Mouse (Mus musculus) neural tube, embryonic 11.5 days (tissue): Measurements from ENCODE around the gene Lnp1. TPM values are rescaled to one million over a fixed set of nuclear protein-coding genes. Genes with fewer than 3 reads are reported as not detected.
A peak's percentile ranks its signal among the peaks of the same experiment; 100 is the strongest.
"Not testable (repeated sequence)": the region's sequence is repeated elsewhere in the genome, so short reads cannot be mapped to it uniquely, and the experiment has no call there.

Experiments used
- ATAC-seq: fragments of 200-750 bp; cut with Nextera tagmentation; 2 replicates; pipeline ENCODE4 v1.8.0; 2017; ENCODE audit warnings: moderate number of reproducible peaks, mild to moderate bottlenecking, moderate TSS enrichment, moderate library complexity; ENCODE audit not compliant: insufficient read depth, low FRiP score, low TSS enrichment
- DNase-seq: peaks from one replicate; pipeline ENCODE4 v3.0.0-alpha.2; 2015; ENCODE audit warnings: low spot score
- H3K27ac ChIP-seq: fragments of 300-500 bp; sonication (generic); 2 replicates; pipeline ENCODE4 v1.5.1; 2014; ENCODE audit warnings: low read depth, mild to moderate bottlenecking, low read length
- H3K27me3 ChIP-seq: fragments of 300-500 bp; sonication (generic); 2 replicates; pipeline ENCODE4 v1.6.1; 2014; ENCODE audit warnings: mild to moderate bottlenecking, low read length, mixed read lengths; ENCODE audit not compliant: control insufficient read depth, insufficient read depth
- H3K36me3 ChIP-seq: fragments of 300-500 bp; sonication (generic); 2 replicates; pipeline ENCODE4 v1.6.1; 2014; ENCODE audit warnings: mild to moderate bottlenecking, low read length, moderate library complexity, mixed read lengths; ENCODE audit not compliant: control insufficient read depth, insufficient read depth
- H3K4me1 ChIP-seq: fragments of 300-500 bp; sonication (generic); 2 replicates; pipeline ENCODE4 v1.6.1; 2014; ENCODE audit warnings: low read length, mixed read lengths; ENCODE audit not compliant: control insufficient read depth, insufficient read depth
- H3K4me2 ChIP-seq: fragments of 300-500 bp; sonication (generic); 2 replicates; pipeline ENCODE4 v1.6.1; 2014; ENCODE audit warnings: low read depth, mild to moderate bottlenecking, moderate library complexity
- H3K4me3 ChIP-seq: fragments of 300-500 bp; sonication (generic); 2 replicates; pipeline ENCODE4 v1.5.1; 2014; ENCODE audit warnings: low read depth, low read length
- H3K9ac ChIP-seq: fragments of 300-500 bp; sonication (generic); 2 replicates; pipeline ENCODE4 v1.6.1; 2014; ENCODE audit warnings: mild to moderate bottlenecking, low read length
- H3K9me3 ChIP-seq: fragments of 300-500 bp; sonication (generic); 2 replicates; pipeline ENCODE4 v1.6.1; 2016; ENCODE audit warnings: low read length; ENCODE audit not compliant: control insufficient read depth
- WGBS: fragments of 180-500 bp; shearing (Covaris S2); extraction: QIAGEN DNeasy Blood & Tissue Kit; methylation state at CpG from one replicate; pipeline ENCODE4 v1.1.7; 2014; 5-methylcytosine and 5-hydroxymethylcytosine counted together
- polyA plus RNA-seq: library from polyadenylated mRNA; unstranded; fragments of >200 nt; fragmentation: Nextera tagmentation; extraction: Ambion mirVana; gene quantifications from 2 replicates; pipeline ENCODE4 v1.2.1, GENCODE M21; 2014

Gene Lnp1
- not detected in 2 replicates for polyA plus RNA-seq

DNA sequence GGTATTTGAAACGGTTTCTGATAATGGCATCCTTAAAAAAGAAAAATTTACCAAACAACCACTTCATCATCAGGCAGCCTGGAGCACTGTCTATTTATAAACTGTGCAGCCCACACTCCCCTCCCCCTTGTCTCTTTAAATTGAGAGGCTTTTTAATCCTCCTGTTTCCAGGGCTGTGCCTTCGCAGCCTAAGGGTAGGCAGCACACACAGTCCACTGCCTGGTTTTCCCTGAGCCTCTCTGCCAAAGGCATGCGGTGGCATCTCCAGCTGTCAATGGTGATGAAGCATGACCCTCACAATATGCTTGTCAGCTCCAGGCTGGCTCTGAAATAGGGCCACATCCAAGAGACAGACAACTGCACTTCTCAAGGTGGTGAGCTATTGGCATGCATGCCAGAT lies at the start of gene Lnp1:
Gene Lnp1, minus strand, starts transcription at position 39 of the 400 bp plus-strand sequence.
- H3K4me3 ChIP-seq = no peak within 1 kb of the TSS
- no peak within 1 kb of the TSS for H3K9ac ChIP-seq
- DNase-seq (no peak), ATAC-seq (0 out of 2 replicates have a peak, but pooled peaks have one; percentile 31)
- H3K4me1 ChIP-seq = no peaks in the 10 kb centered on the region
- H3K36me3 ChIP-seq = no peaks in the 10 kb centered on the region
- WGBS = 73% methylated on average over 3 of the region's 3 CpGs
- H3K27me3 ChIP-seq = no peaks in the 10 kb centered on the region
- H3K4me2 ChIP-seq = no peak within 1 kb of the TSS
- H3K27ac ChIP-seq = no peak within 1 kb of the TSS
- H3K9me3 ChIP-seq = no peaks in the 10 kb centered on the region

DNA sequence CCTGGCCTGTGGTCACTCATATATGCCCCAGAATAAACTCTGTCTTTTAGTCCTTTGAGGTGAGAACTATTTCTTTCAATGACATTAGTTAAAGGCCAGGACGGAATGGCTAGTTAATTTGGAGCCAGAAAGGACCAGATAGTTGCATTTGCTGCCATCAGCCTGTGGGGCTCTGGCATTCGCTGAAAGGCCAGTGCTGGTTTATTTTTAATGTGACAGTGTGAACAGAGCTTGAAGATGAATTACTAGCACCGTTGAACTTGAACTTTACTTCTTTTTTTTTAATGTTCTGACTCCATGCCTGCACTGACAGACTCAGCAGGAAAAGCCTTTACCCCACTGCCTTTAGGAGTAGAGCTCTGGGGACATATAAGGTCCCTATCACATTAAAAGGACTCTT lies 46.8 kb upstream of the Lnp1 start:
- Histone ChIP-seq H3K9me3 (no peaks in the 10 kb centered on the region), H3K4me1 (no peaks in the 10 kb centered on the region), H3K4me3 (no peak overlapping the region), H3K27me3 (no peaks in the 10 kb centered on the region), H3K4me2 (no peak overlapping the region), H3K9ac (no peak overlapping the region), H3K27ac (no peak overlapping the region), H3K36me3 (no peaks in the 10 kb centered on the region)
- WGBS = 64% methylated on average over 3 of the region's 3 CpGs
- no peak for DNase-seq
- no peak for ATAC-seq

- not testable (repeated sequence) for H3K4me1 ChIP-seq, ATAC-seq, H3K27me3 ChIP-seq, H3K9me3 ChIP-seq, H3K4me3 ChIP-seq, DNase-seq, H3K27ac ChIP-seq, H3K4me2 ChIP-seq, H3K9ac ChIP-seq, H3K36me3 ChIP-seq
- 93% methylated on average over 2 of the region's 2 CpGs for WGBS
These were observed 30.4 kb upstream of the Lnp1 start for GRCm38 (mm10) chr16:56958311-56958710.

DNA sequence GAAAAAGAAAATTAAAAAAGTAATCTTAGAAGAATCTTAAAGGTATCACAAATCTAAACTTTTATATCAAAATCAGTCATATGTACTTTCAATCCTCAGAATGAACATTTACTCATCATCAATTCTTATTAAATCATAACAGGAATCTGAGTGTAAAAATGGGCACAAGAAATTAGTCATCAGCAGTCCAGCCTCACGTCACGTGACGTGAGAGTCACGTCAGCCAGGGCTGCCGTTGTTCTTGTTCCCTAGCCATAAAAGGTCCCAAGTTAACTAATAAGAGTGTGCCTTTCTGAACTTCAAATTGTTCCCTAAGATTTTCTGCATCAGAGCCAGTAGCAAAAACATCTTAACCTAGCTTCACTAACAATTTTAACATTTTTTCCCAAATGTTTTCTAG lies 21.2 kb upstream of the Lnp1 start:
- no peaks in the 10 kb centered on the region for H3K36me3 ChIP-seq
- H3K27me3 ChIP-seq = no peaks in the 10 kb centered on the region
- no peak overlapping the region for H3K27ac ChIP-seq
- H3K9ac ChIP-seq = no peak overlapping the region
- WGBS = 89% methylated on average over 5 of the region's 5 CpGs
- no peaks in the 10 kb centered on the region for H3K4me1 ChIP-seq
- H3K4me3 ChIP-seq = no peak overlapping the region
- H3K4me2 ChIP-seq = no peak overlapping the region
- DNase-seq (no peak), ATAC-seq (no peak)
- no peaks in the 10 kb centered on the region for H3K9me3 ChIP-seq

DNA sequence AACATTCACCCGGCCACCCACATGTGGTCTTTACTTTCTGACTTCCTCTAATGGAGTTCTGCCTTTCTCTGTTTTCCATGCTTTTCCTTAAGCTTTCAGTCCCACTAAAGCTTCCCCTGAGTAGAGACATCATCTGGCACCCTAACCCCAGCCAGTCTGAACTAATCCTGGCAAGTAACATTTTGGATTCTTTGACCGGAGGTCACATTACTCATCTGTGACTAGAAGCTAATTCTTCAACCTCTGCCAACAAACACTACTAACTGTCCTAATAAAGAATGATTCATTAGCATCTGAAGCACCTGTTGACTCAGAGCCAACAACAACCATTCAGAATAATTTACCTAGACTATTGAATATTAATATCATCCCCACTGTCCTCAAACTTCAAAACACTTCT lies 14.5 kb upstream of the Lnp1 start:
- Histone ChIP-seq H3K4me2 (no peak overlapping the region), H3K27me3 (no peaks in the 10 kb centered on the region), H3K4me1 (no peaks in the 10 kb centered on the region), H3K27ac (no peak overlapping the region), H3K4me3 (no peak overlapping the region), H3K9me3 (no peaks in the 10 kb centered on the region), H3K9ac (no peak overlapping the region), H3K36me3 (no peaks in the 10 kb centered on the region)
- ATAC-seq (no peak), DNase-seq (no peak)
- 83% methylated on average over 2 of the region's 2 CpGs for WGBS

GRCm38 (mm10) chr16:56920102-56920657 lies 7.7 kb downstream of the Lnp1 start:
- Histone ChIP-seq H3K4me3 (no peak overlapping the region), H3K9ac (no peak overlapping the region), H3K4me2 (no peak overlapping the region), H3K27me3 (no peaks in the 10 kb centered on the region), H3K9me3 (no peaks in the 10 kb centered on the region), H3K27ac (no peak overlapping the region), H3K4me1 (no peaks in the 10 kb centered on the region), H3K36me3 (no peaks in the 10 kb centered on the region)
- WGBS = 35% methylated on average over 8 of the region's 8 CpGs
- ATAC-seq (peak; percentile 48), DNase-seq (peak; percentile 22)

DNA sequence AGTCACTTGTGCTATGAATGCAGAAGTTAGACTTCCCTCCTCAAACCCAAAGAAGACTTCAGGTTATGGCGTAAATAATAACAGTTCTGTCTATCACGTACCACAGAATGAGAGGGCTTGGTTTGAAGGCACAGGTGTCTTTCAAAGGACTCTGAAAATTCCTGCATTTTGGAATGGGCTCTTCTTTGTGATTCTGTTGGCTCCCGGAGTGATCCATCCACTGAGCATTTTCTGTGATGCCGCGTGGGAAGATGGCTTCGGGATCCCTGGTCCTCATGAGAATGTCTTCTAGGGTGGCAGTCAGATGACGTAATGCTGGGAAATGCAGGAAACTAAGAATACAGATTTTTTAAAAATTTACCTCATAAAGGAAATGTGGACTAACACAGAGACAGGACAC lies 10.6 kb downstream of the Lnp1 start:
- no peak for DNase-seq
- 85% methylated on average over 7 of the region's 7 CpGs for WGBS
- H3K4me3 ChIP-seq = no peak overlapping the region
- H3K4me2 ChIP-seq = no peak overlapping the region
- H3K4me1 ChIP-seq = no peaks in the 10 kb centered on the region
- no peaks in the 10 kb centered on the region for H3K9me3 ChIP-seq
- no peak overlapping the region for H3K27ac ChIP-seq
- no peak for ATAC-seq
- H3K36me3 ChIP-seq = no peaks in the 10 kb centered on the region
- H3K9ac ChIP-seq = no peak overlapping the region
- no peaks in the 10 kb centered on the region for H3K27me3 ChIP-seq

DNA sequence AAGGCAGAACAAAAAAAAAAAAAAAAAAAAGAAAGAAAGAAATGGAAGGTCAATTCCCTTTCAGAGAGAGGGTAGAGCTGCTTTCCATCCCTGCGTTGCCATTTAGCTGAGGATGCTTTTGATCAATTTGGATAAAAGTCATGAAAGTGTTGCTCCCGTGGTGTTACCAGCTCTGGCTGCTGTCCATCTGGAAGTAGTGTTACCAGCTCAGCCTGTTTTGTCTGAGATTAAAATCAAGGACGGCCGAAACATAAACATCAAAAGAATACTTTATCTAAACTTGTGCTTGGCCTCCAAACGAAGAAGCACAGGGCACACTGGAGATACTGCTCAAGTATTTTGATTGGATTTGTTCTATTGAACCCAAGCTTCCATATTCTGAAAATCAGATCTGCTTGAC lies 18.9 kb downstream of the Lnp1 start:
- Histone ChIP-seq H3K4me3 (no peak overlapping the region), H3K36me3 (no peaks in the 10 kb centered on the region), H3K9me3 (no peaks in the 10 kb centered on the region), H3K27me3 (no peaks in the 10 kb centered on the region), H3K4me1 (no peaks in the 10 kb centered on the region), H3K27ac (no peak overlapping the region), H3K4me2 (no peak overlapping the region), H3K9ac (no peak overlapping the region)
- 74% methylated on average over 5 of the region's 5 CpGs for WGBS
- no peak for DNase-seq
- no peak for ATAC-seq

- 62% methylated on average over 3 of the region's 3 CpGs for WGBS
- DNase-seq, H3K4me3 ChIP-seq, H3K27ac ChIP-seq, H3K36me3 ChIP-seq, H3K9ac ChIP-seq, H3K4me1 ChIP-seq, H3K27me3 ChIP-seq, H3K9me3 ChIP-seq, ATAC-seq, H3K4me2 ChIP-seq: not testable (repeated sequence)
These were observed 25.7 kb downstream of the Lnp1 start for GRCm38 (mm10) chr16:56902206-56902605.
